Mouse (Mus musculus): ENCODE measurements around the gene Gm3591. TPM values are rescaled to one million over a fixed set of nuclear protein-coding genes. Genes with fewer than 3 reads are reported as not detected.

Gm3591 gene
- polyA plus RNA-seq (2015; fragmentation: Nextera tagmentation; extraction: Ambion mirVana) = not detected in 2 replicates

DNA sequence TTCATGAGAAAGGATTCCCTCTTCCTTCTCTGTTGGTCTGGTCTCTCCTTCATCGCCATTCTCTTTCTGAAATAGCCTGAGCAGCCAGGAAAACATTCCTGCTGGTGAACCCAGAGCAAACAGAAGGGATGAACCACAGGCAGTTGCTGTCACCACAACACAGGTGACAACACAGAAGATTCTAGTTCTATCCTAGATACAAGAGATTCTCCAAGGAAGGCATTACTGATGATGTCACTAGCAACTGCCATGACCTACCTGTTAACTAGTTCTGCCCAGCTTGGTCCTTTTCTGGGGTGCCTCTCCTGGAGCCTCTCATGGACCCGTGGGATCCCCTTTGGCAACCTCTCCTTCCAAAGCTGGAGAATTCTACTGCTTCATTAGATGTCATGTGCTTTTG, at the start of gene Gm3591:
TSS of gene Gm3591 (minus strand) at position 101 of the 400 bp plus-strand sequence.

DNA sequence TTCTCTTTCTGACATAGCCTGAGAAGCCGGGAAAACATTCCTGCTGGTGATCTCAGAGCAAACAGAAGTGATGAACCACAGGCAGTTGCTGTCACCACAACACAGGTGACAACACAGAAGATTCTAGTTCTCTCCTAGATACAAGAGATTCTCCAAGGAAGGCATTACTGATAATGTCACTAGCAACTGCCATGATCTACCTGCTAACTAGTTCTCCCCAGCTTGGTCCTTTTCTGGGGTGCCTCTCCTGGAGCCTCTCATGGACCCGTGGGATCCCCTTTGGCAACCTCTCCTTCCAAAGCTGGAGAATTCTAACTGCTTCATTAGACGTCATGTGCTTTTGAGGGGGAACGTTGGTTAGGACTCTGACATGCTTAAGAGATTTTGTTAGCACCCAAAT, 32.2 kb upstream of the Gm3591 start, which contains the start of gene Gm3594:
TSS of gene Gm3594 (minus strand) at position 101 of the 400 bp plus-strand sequence.

GRCm38 (mm10) chr14:6390219-6390618, 22.1 kb downstream of the Gm3591 start, which contains the start of gene Gm16440:
Gm16440 (minus strand) TSS chr14:6390319.

Other genes with a start within 250 kb of the Gm3591 start
- not detected in 2 replicates for gene Gm21560, start 193.2 kb downstream of the Gm3591 start, polyA plus RNA-seq (2015; fragmentation: Nextera tagmentation; extraction: Ambion mirVana)
- 0.19 TPM in 1 of 2 replicates, not detected in the other for gene Gm3411, start 125.2 kb downstream of the Gm3591 start, polyA plus RNA-seq (2015; fragmentation: Nextera tagmentation; extraction: Ambion mirVana)
- gene Gm21103, start 107.6 kb downstream of the Gm3591 start, polyA plus RNA-seq (2015; fragmentation: Nextera tagmentation; extraction: Ambion mirVana) = not detected in 2 replicates
- gene Gm3618, start 68.8 kb downstream of the Gm3591 start, polyA plus RNA-seq (2015; fragmentation: Nextera tagmentation; extraction: Ambion mirVana) = not detected in 2 replicates
- gene Gm16440, start 22.2 kb downstream of the Gm3591 start, polyA plus RNA-seq (2015; fragmentation: Nextera tagmentation; extraction: Ambion mirVana) = not detected in 2 replicates
- not detected in 2 replicates for gene Gm3594, start 32.1 kb upstream of the Gm3591 start, polyA plus RNA-seq (2015; fragmentation: Nextera tagmentation; extraction: Ambion mirVana)
- not detected in 2 replicates for gene Gm8356, start 124.8 kb upstream of the Gm3591 start, polyA plus RNA-seq (2015; fragmentation: Nextera tagmentation; extraction: Ambion mirVana)
- 0.10 and 0.15 TPM in 2 replicates for gene Gm3629, start 178.1 kb upstream of the Gm3591 start, polyA plus RNA-seq (2015; fragmentation: Nextera tagmentation; extraction: Ambion mirVana)
- not detected in 2 replicates for gene Gm3460, start 209.9 kb upstream of the Gm3591 start, polyA plus RNA-seq (2015; fragmentation: Nextera tagmentation; extraction: Ambion mirVana)